Mouse (Mus musculus) MEL (cell line): ENCODE measurements around the gene Tead1. TPM values are rescaled to one million over a fixed set of nuclear protein-coding genes. Genes with fewer than 3 reads are reported as not detected.

Experiments
- DNase-seq: peaks from one replicate; pipeline ENCODE4 v3.0.0; 2011; ENCODE audit warnings: low read depth, low spot score
- H3K27ac ChIP-seq: 2 replicates; pipeline ENCODE4 v1.5.1; 2012; ENCODE audit warnings: low read depth, mild to moderate bottlenecking, control low read depth, low read length, moderate library complexity; ENCODE audit not compliant: control insufficient read depth
- H3K27me3 ChIP-seq, 2 experiments: fragments of 150-350 bp in 1 of 2; sonication (generic) in 1 of 2; 2 replicates each; pipeline ENCODE4 v1.6.1; 2012; ENCODE audit warnings: low read length in 2 of 2, mild to moderate bottlenecking in 2 of 2, improper control_type of control experiment in 1 of 2, moderate library complexity in 1 of 2; ENCODE audit not compliant: insufficient read depth in 2 of 2, control insufficient read depth in 1 of 2
- H3K36me3 ChIP-seq, 2 experiments: 2 replicates each; pipeline ENCODE4 v1.6.1; 2012 to 2014; ENCODE audit warnings: low read length in 2 of 2, improper control_type of control experiment in 1 of 2, inconsistent platforms in 1 of 2, mild to moderate bottlenecking in 1 of 2; ENCODE audit not compliant: insufficient read depth in 2 of 2, control insufficient read depth in 1 of 2
- H3K4me1 ChIP-seq, 2 experiments: fragments of 150-350 bp in 1 of 2; sonication (generic) in 1 of 2; 2 replicates each; pipeline ENCODE4 v1.6.1; 2012; ENCODE audit warnings: low read length in 2 of 2, improper control_type of control experiment in 1 of 2, mild to moderate bottlenecking in 1 of 2; ENCODE audit not compliant: insufficient read depth in 2 of 2, control insufficient read depth in 1 of 2
- H3K4me3 ChIP-seq, 2 experiments: fragments of 150-350 bp in 1 of 2; sonication (generic) in 1 of 2; 2 replicates each; pipeline ENCODE4 v1.5.1; 2012; ENCODE audit warnings: low read depth in 2 of 2, low read length in 2 of 2, mild to moderate bottlenecking in 2 of 2, moderate library complexity in 2 of 2, control low read depth in 1 of 2, improper control_type of control experiment in 1 of 2; ENCODE audit not compliant: control insufficient read depth in 1 of 2, insufficient read depth in 1 of 2
- H3K79me2 ChIP-seq: 2 replicates; pipeline ENCODE4 v1.6.1; 2012; ENCODE audit warnings: mild to moderate bottlenecking, low read length, moderate library complexity; ENCODE audit not compliant: control insufficient read depth, poor library complexity, insufficient read depth
- H3K9ac ChIP-seq: 2 replicates; pipeline ENCODE4 v1.6.1; 2012; ENCODE audit warnings: low read depth, mild to moderate bottlenecking, control low read depth, low read length, moderate library complexity; ENCODE audit not compliant: control insufficient read depth, poor library complexity, severe bottlenecking
- H3K9me3 ChIP-seq: fragments of 150-350 bp; sonication (generic); replicated peaks from 2 replicates; pipeline ENCODE4 v1.6.1; 2012; ENCODE audit warnings: mild to moderate bottlenecking, low read length, improper control_type of control experiment, moderate library complexity; ENCODE audit not compliant: insufficient read depth
- BHLHE40 ChIP-seq: IDR thresholded peaks from 2 replicates; pipeline ENCODE4 v1.6.1; 2012; ENCODE audit warnings: low read depth, mild to moderate bottlenecking, inconsistent platforms, low read length, improper control_type of control experiment, borderline replicate concordance
- CHD2 ChIP-seq: IDR thresholded peaks from 2 replicates; pipeline ENCODE4 v1.6.1; 2011; ENCODE audit warnings: low read length, improper control_type of control experiment
- CTCF ChIP-seq, 3 experiments: IDR thresholded peaks in 2 of 3; conservative IDR thresholded peaks in 1 of 3; 2 replicates each; pipeline ENCODE4 v1.5.1; 2011 to 2012; ENCODE audit warnings: low read length in 3 of 3, low read depth in 2 of 3, mild to moderate bottlenecking in 2 of 3, improper control_type of control experiment in 1 of 3, inconsistent platforms in 1 of 3, mixed read lengths in 1 of 3, moderate library complexity in 1 of 3; ENCODE audit not compliant: control insufficient read depth in 1 of 3, insufficient read depth in 1 of 3, poor library complexity in 1 of 3, severe bottlenecking in 1 of 3
- EP300 ChIP-seq, 2 experiments: IDR thresholded peaks; 2 replicates each; pipeline ENCODE4 v1.6.1; 2011; ENCODE audit warnings: improper control_type of control experiment in 2 of 2, low read length in 2 of 2, low read depth in 1 of 2, mild to moderate bottlenecking in 1 of 2
- HCFC1 ChIP-seq: IDR thresholded peaks from 2 replicates; pipeline ENCODE4 v1.6.1; 2012; ENCODE audit warnings: low read depth, mild to moderate bottlenecking, inconsistent platforms, low read length, improper control_type of control experiment, moderate library complexity
- JUND ChIP-seq: IDR thresholded peaks from 2 replicates; pipeline ENCODE4 v1.6.1; 2011; ENCODE audit warnings: low read depth, mild to moderate bottlenecking, improper control_type of control experiment, low read length
- KAT2A ChIP-seq: conservative IDR thresholded peaks from 2 replicates; pipeline ENCODE4 v1.6.1; 2012; ENCODE audit warnings: low read depth, low read length, improper control_type of control experiment, inconsistent platforms
- MAFK ChIP-seq: IDR thresholded peaks from 2 replicates; pipeline ENCODE4 v1.6.1; 2011; ENCODE audit warnings: low read depth, mild to moderate bottlenecking, low read length, improper control_type of control experiment, borderline replicate concordance
- MAZ ChIP-seq: IDR thresholded peaks from 2 replicates; pipeline ENCODE4 v1.6.1; 2012; ENCODE audit warnings: low read depth, mild to moderate bottlenecking, inconsistent platforms, low read length, improper control_type of control experiment
- MXI1 ChIP-seq: IDR thresholded peaks from 2 replicates; pipeline ENCODE4 v1.6.1; 2011; ENCODE audit warnings: mild to moderate bottlenecking, low read depth, low read length, improper control_type of control experiment
- MYB ChIP-seq: IDR thresholded peaks from 2 replicates; pipeline ENCODE4 v1.6.1; 2011; ENCODE audit warnings: mild to moderate bottlenecking, low read depth, low read length, improper control_type of control experiment
- MYC ChIP-seq: IDR thresholded peaks from 2 replicates; pipeline ENCODE4 v1.6.1; 2011; ENCODE audit warnings: low read depth, mild to moderate bottlenecking, low read length, improper control_type of control experiment, moderate library complexity
- NELFE ChIP-seq: IDR thresholded peaks from 2 replicates; pipeline ENCODE4 v1.6.1; 2011; ENCODE audit warnings: low read depth, low read length, improper control_type of control experiment
- POLR2AphosphoS2 ChIP-seq: IDR thresholded peaks from 2 replicates; pipeline ENCODE4 v1.6.1; 2011; ENCODE audit warnings: low read length, improper control_type of control experiment
- POLR2AphosphoS5 ChIP-seq: IDR thresholded peaks from 2 replicates; pipeline ENCODE4 v1.6.1; 2012; ENCODE audit warnings: low read depth, borderline replicate concordance, mild to moderate bottlenecking, inconsistent platforms, low read length, moderate library complexity, mixed read lengths
- TAL1 ChIP-seq: IDR thresholded peaks from 2 replicates; pipeline ENCODE4 v1.6.1; 2012; ENCODE audit warnings: mild to moderate bottlenecking, inconsistent platforms, low read length, moderate library complexity, mixed read lengths
- TBP ChIP-seq: IDR thresholded peaks from 2 replicates; pipeline ENCODE4 v1.8.0; 2011; ENCODE audit warnings: low read depth, low read length, improper control_type of control experiment
- TCF12 ChIP-seq: IDR thresholded peaks from 2 replicates; pipeline ENCODE4 v1.6.1; 2014; ENCODE audit warnings: low read depth, mild to moderate bottlenecking, inconsistent platforms, low read length, improper control_type of control experiment, moderate library complexity
- USF1 ChIP-seq: IDR thresholded peaks from 2 replicates; pipeline ENCODE4 v1.6.1; 2014; ENCODE audit warnings: low read depth, mild to moderate bottlenecking, inconsistent platforms, low read length, improper control_type of control experiment, moderate library complexity
- ZC3H11A ChIP-seq: IDR thresholded peaks from 2 replicates; pipeline ENCODE4 v1.6.1; 2012; ENCODE audit warnings: low read depth, mild to moderate bottlenecking, inconsistent platforms, low read length, improper control_type of control experiment
- ZKSCAN1 ChIP-seq: IDR thresholded peaks from 2 replicates; pipeline ENCODE4 v1.6.1; 2012; ENCODE audit warnings: low read depth, mild to moderate bottlenecking, inconsistent platforms, low read length, improper control_type of control experiment, moderate library complexity
- ZMIZ1 ChIP-seq: IDR thresholded peaks from 2 replicates; pipeline ENCODE4 v1.6.1; 2012; ENCODE audit warnings: low read depth, mild to moderate bottlenecking, inconsistent platforms, low read length, improper control_type of control experiment, moderate library complexity
- ZNF384 ChIP-seq: IDR thresholded peaks from 2 replicates; pipeline ENCODE4 v1.6.1; 2012; ENCODE audit warnings: low read depth, mild to moderate bottlenecking, inconsistent platforms, low read length, improper control_type of control experiment
- polyA plus RNA-seq, 2 experiments: library from polyadenylated mRNA; stranded (reverse) in 1 of 2; unstranded in 1 of 2; fragments of >175 nt in 1 of 2; fragments of >200 nt in 1 of 2; gene quantifications; 2 replicates each; pipeline versions ENCODE4 v1.2.1 to v1.2.4; 2012; ENCODE audit warnings: low replicate concordance in 2 of 2, low read depth in 1 of 2; ENCODE audit not compliant: insufficient read length in 2 of 2, insufficient read depth in 1 of 2, missing spikeins in 1 of 2
- total RNA-seq: library from RNA; depleted of rRNA; stranded (reverse); fragments of 300-350 nt; gene quantifications from 2 replicates; pipeline ENCODE4 v1.2.3, GENCODE M21; 2012

The Tead1 gene
- total and polyA plus RNA-seq, 3 experiments, result not detected

DNA sequence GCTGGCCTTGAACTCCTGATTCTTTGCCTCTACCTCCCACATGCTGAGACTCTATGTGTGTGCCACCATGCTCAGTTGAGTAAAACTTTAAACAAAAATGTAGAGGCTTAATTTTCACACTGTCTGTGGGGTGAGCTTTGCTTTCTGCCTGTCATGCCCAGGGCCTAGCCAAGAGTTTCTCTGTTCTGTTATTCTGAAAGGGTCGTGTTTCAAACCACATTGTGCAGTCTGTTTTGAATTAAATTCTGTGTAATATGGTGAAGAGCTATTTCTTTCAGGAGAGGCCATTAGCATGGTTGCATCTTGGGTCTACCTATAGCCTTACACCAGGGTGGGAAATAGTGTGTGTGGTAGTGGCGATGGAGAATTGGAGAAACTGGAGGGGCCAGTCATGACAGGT is 90.7 kb downstream of the Tead1 start:
- H3K4me3 ChIP-seq, result no peak overlapping the region
- no peaks in the 10 kb centered on the region for H3K36me3 ChIP-seq
- H3K9ac ChIP-seq, result no peak overlapping the region
- no peaks in the 10 kb centered on the region for H3K4me1 ChIP-seq
- no peak overlapping the region for H3K27ac ChIP-seq
- no peak for DNase-seq
- H3K27me3 ChIP-seq, result no peaks in the 10 kb centered on the region
- no peaks in the 10 kb centered on the region for H3K9me3 ChIP-seq
- no peaks in the 10 kb centered on the region for H3K79me2 ChIP-seq
- no peak for TF ChIP-seq TAL1
- no peak for TF ChIP-seq MAZ
- no peak for TF ChIP-seq MYC
- no peak for TF ChIP-seq HCFC1
- no peak for TF ChIP-seq MYB
- no peak for TF ChIP-seq ZKSCAN1
- no peak for TF ChIP-seq ZNF384
- TF ChIP-seq JUND, result no peak
- TF ChIP-seq MXI1, result no peak

GRCm38 (mm10) chr7:112771461-112771860 is 92.3 kb downstream of the Tead1 start:
- H3K27ac ChIP-seq, result no peak overlapping the region
- no peak for DNase-seq
- H3K9me3 ChIP-seq, result no peaks in the 10 kb centered on the region
- H3K36me3 ChIP-seq, result no peaks in the 10 kb centered on the region
- no peaks in the 10 kb centered on the region for H3K4me1 ChIP-seq
- no peaks in the 10 kb centered on the region for H3K79me2 ChIP-seq
- no peak overlapping the region for H3K9ac ChIP-seq
- no peaks in the 10 kb centered on the region for H3K27me3 ChIP-seq
- no peak overlapping the region for H3K4me3 ChIP-seq
- TF ChIP-seq TAL1 (no peak), TBP (no peak), EP300 (IDR thresholded peaks at IDR 0.05; ENCODE audit: low read depth in 1 of 2, low read length in 2 of 2) (no peak), CHD2 (no peak), NELFE (no peak), USF1 (no peak), CTCF (IDR thresholded peaks at IDR 0.05 in 2 of 3, conservative IDR thresholded peaks at IDR 0.05 in 1 of 3; ENCODE audit: control insufficient read depth in 1 of 3, insufficient read depth in 1 of 3, low read depth in 2 of 3, low read length in 3 of 3, poor library complexity in 1 of 3, severe bottlenecking in 1 of 3) (no peak), MAZ (no peak), ZC3H11A (no peak), ZMIZ1 (no peak), KAT2A (no peak), POLR2AphosphoS2 (no peak), TCF12 (no peak), MAFK (no peak), BHLHE40 (no peak), POLR2AphosphoS5 (no peak)
